Mouse (Mus musculus): ENCODE results near the gene Fastkd5. TPM values are rescaled to one million over a fixed set of nuclear protein-coding genes. Genes with fewer than 3 reads are reported as not detected.

Gene Fastkd5
- polyA plus RNA-seq, 1 experiment from 2014 or later = 21.8 TPM

GRCm38 (mm10) chr2:130628424-130628823 is 1.4 kb downstream of the Fastkd5 start:
- Histone ChIP-seq H3K27me3 (ENCODE audit: control insufficient read depth, insufficient read depth, low read length) (no peaks in the 10 kb centered on the region), H3K4me2 (ENCODE audit: low read depth) (no peak overlapping the region), H3K36me3 (ENCODE audit: control insufficient read depth, insufficient read depth, low read length) (0 out of 2 replicates have a peak, but pooled peaks cover 2% of the 10 kb centered on the region), H3K4me3 (ENCODE audit: low read depth, low read length) (no peak overlapping the region), H3K27ac (ENCODE audit: low read depth, low read length) (no peak overlapping the region), H3K9me3 (ENCODE audit: control insufficient read depth, low read length) (no peaks in the 10 kb centered on the region), H3K9ac (ENCODE audit: low read length) (no peak overlapping the region), H3K4me1 (ENCODE audit: control insufficient read depth, insufficient read depth, low read length) (peaks cover 4% of the 10 kb centered on the region; the same call in 1 of the 2 replicates)
- DNase-seq (ENCODE audit: low spot score) = no peak
- 64% methylated on average over 3 of the region's 3 CpGs for WGBS
- ATAC-seq (ENCODE audit: insufficient read depth, low FRiP score, low TSS enrichment) = no peak

GRCm38 (mm10) chr2:130618972-130619371 is 10.9 kb downstream of the Fastkd5 start:
- Histone ChIP-seq H3K36me3 (ENCODE audit: control insufficient read depth, insufficient read depth, low read length) (peaks cover 8% of the 10 kb centered on the region), H3K27ac (ENCODE audit: low read depth, low read length) (no peak overlapping the region), H3K4me3 (ENCODE audit: low read depth, low read length) (no peak overlapping the region), H3K9ac (ENCODE audit: low read length) (no peak overlapping the region), H3K4me1 (ENCODE audit: control insufficient read depth, insufficient read depth, low read length) (no peaks in the 10 kb centered on the region), H3K27me3 (ENCODE audit: control insufficient read depth, insufficient read depth, low read length) (no peaks in the 10 kb centered on the region), H3K4me2 (ENCODE audit: low read depth) (no peak overlapping the region), H3K9me3 (ENCODE audit: control insufficient read depth, low read length) (no peaks in the 10 kb centered on the region)
- no peak for DNase-seq (ENCODE audit: low spot score)
- 94% methylated on average over 7 of the region's 7 CpGs for WGBS
- ATAC-seq (ENCODE audit: insufficient read depth, low FRiP score, low TSS enrichment) = no peak

- peaks cover 8% of the 10 kb centered on the region for H3K36me3 ChIP-seq (ENCODE audit: control insufficient read depth, insufficient read depth, low read length)
- no peak for DNase-seq (ENCODE audit: low spot score)
- no peaks in the 10 kb centered on the region for H3K9me3 ChIP-seq (ENCODE audit: control insufficient read depth, low read length)
- H3K4me3 ChIP-seq (ENCODE audit: low read depth, low read length) = no peak overlapping the region
- H3K27me3 ChIP-seq (ENCODE audit: control insufficient read depth, insufficient read depth, low read length) = no peaks in the 10 kb centered on the region
- no peaks in the 10 kb centered on the region for H3K4me1 ChIP-seq (ENCODE audit: control insufficient read depth, insufficient read depth, low read length)
- no peak overlapping the region for H3K9ac ChIP-seq (ENCODE audit: low read length)
- no peak overlapping the region for H3K4me2 ChIP-seq (ENCODE audit: low read depth)
- no peak for ATAC-seq (ENCODE audit: insufficient read depth, low FRiP score, low TSS enrichment)
- 72% methylated on average over 3 of the region's 3 CpGs for WGBS
- H3K27ac ChIP-seq (ENCODE audit: low read depth, low read length) = no peak overlapping the region
Measured at GRCm38 (mm10) chr2:130613091-130613490, 16.7 kb downstream of the Fastkd5 start.

GRCm38 (mm10) chr2:130602195-130602594 is 27.6 kb downstream of the Fastkd5 start:
- Histone ChIP-seq H3K36me3 (ENCODE audit: control insufficient read depth, insufficient read depth, low read length) (peaks cover 8% of the 10 kb centered on the region), H3K4me2 (ENCODE audit: low read depth) (no peak overlapping the region), H3K9me3 (ENCODE audit: control insufficient read depth, low read length) (no peaks in the 10 kb centered on the region), H3K27me3 (ENCODE audit: control insufficient read depth, insufficient read depth, low read length) (no peaks in the 10 kb centered on the region), H3K4me1 (ENCODE audit: control insufficient read depth, insufficient read depth, low read length) (no peaks in the 10 kb centered on the region), H3K4me3 (ENCODE audit: low read depth, low read length) (no peak overlapping the region), H3K27ac (ENCODE audit: low read depth, low read length) (no peak overlapping the region), H3K9ac (ENCODE audit: low read length) (no peak overlapping the region)
- WGBS = 90% methylated on average over 4 of the region's 4 CpGs
- DNase-seq (ENCODE audit: low spot score) = no peak
- no peak for ATAC-seq (ENCODE audit: insufficient read depth, low FRiP score, low TSS enrichment)

GRCm38 (mm10) chr2:130598399-130598798 is 31.4 kb downstream of the Fastkd5 start:
- WGBS = 86% methylated on average over 3 of the region's 3 CpGs
- DNase-seq (ENCODE audit: low spot score) = no peak
- no peaks in the 10 kb centered on the region for H3K4me1 ChIP-seq (ENCODE audit: control insufficient read depth, insufficient read depth, low read length)
- H3K36me3 ChIP-seq (ENCODE audit: control insufficient read depth, insufficient read depth, low read length) = peaks cover 8% of the 10 kb centered on the region
- H3K27me3 ChIP-seq (ENCODE audit: control insufficient read depth, insufficient read depth, low read length) = no peaks in the 10 kb centered on the region
- no peak overlapping the region for H3K4me2 ChIP-seq (ENCODE audit: low read depth)
- H3K9ac ChIP-seq (ENCODE audit: low read length) = no peak overlapping the region
- no peak overlapping the region for H3K27ac ChIP-seq (ENCODE audit: low read depth, low read length)
- no peak for ATAC-seq (ENCODE audit: insufficient read depth, low FRiP score, low TSS enrichment)
- H3K4me3 ChIP-seq (ENCODE audit: low read depth, low read length) = no peak overlapping the region
- H3K9me3 ChIP-seq (ENCODE audit: control insufficient read depth, low read length) = no peaks in the 10 kb centered on the region

GRCm38 (mm10) chr2:130597601-130598010 is 32.2 kb downstream of the Fastkd5 start:
- no peak overlapping the region for H3K9ac ChIP-seq (ENCODE audit: low read length)
- H3K9me3 ChIP-seq (ENCODE audit: control insufficient read depth, low read length) = no peaks in the 10 kb centered on the region
- 20% methylated on average over 1 of the region's 1 CpGs for WGBS
- ATAC-seq (ENCODE audit: insufficient read depth, low FRiP score, low TSS enrichment) (no peak), DNase-seq (ENCODE audit: low spot score) (no peak)
- no peaks in the 10 kb centered on the region for H3K27me3 ChIP-seq (ENCODE audit: control insufficient read depth, insufficient read depth, low read length)
- H3K4me1 ChIP-seq (ENCODE audit: control insufficient read depth, insufficient read depth, low read length) = no peaks in the 10 kb centered on the region
- no peak overlapping the region for H3K27ac ChIP-seq (ENCODE audit: low read depth, low read length)
- no peak overlapping the region for H3K4me2 ChIP-seq (ENCODE audit: low read depth)
- peaks cover 8% of the 10 kb centered on the region for H3K36me3 ChIP-seq (ENCODE audit: control insufficient read depth, insufficient read depth, low read length)
- H3K4me3 ChIP-seq (ENCODE audit: low read depth, low read length) = no peak overlapping the region

- WGBS = 83% methylated on average over 1 of the region's 1 CpGs
- Histone ChIP-seq H3K36me3 (ENCODE audit: control insufficient read depth, insufficient read depth, low read length) (peaks cover 8% of the 10 kb centered on the region), H3K9ac (ENCODE audit: low read length) (no peak overlapping the region), H3K4me2 (ENCODE audit: low read depth) (no peak overlapping the region), H3K4me1 (ENCODE audit: control insufficient read depth, insufficient read depth, low read length) (no peaks in the 10 kb centered on the region), H3K27ac (ENCODE audit: low read depth, low read length) (no peak overlapping the region), H3K27me3 (ENCODE audit: control insufficient read depth, insufficient read depth, low read length) (no peaks in the 10 kb centered on the region), H3K4me3 (ENCODE audit: low read depth, low read length) (no peak overlapping the region), H3K9me3 (ENCODE audit: control insufficient read depth, low read length) (no peaks in the 10 kb centered on the region)
- ATAC-seq (ENCODE audit: insufficient read depth, low FRiP score, low TSS enrichment) (no peak), DNase-seq (ENCODE audit: low spot score) (no peak)
Measured at GRCm38 (mm10) chr2:130595596-130595995, 34.2 kb downstream of the Fastkd5 start.

GRCm38 (mm10) chr2:130591016-130591415 is 38.8 kb downstream of the Fastkd5 start:
- Histone ChIP-seq H3K4me3 (ENCODE audit: low read depth, low read length) (no peak overlapping the region), H3K27ac (ENCODE audit: low read depth, low read length) (no peak overlapping the region), H3K4me1 (ENCODE audit: control insufficient read depth, insufficient read depth, low read length) (no peaks in the 10 kb centered on the region), H3K4me2 (ENCODE audit: low read depth) (no peak overlapping the region), H3K27me3 (ENCODE audit: control insufficient read depth, insufficient read depth, low read length) (no peaks in the 10 kb centered on the region), H3K36me3 (ENCODE audit: control insufficient read depth, insufficient read depth, low read length) (peaks cover 3% of the 10 kb centered on the region), H3K9ac (ENCODE audit: low read length) (no peak overlapping the region), H3K9me3 (ENCODE audit: control insufficient read depth, low read length) (no peaks in the 10 kb centered on the region)
- ATAC-seq (ENCODE audit: insufficient read depth, low FRiP score, low TSS enrichment) (no peak), DNase-seq (ENCODE audit: low spot score) (no peak)
- WGBS = 96% methylated on average over 2 of the region's 2 CpGs

- H3K9me3 ChIP-seq (ENCODE audit: control insufficient read depth, low read length) = no peaks in the 10 kb centered on the region
- H3K27ac ChIP-seq (ENCODE audit: low read depth, low read length) = no peak overlapping the region
- no peak overlapping the region for H3K4me3 ChIP-seq (ENCODE audit: low read depth, low read length)
- ATAC-seq (ENCODE audit: insufficient read depth, low FRiP score, low TSS enrichment) (no peak), DNase-seq (ENCODE audit: low spot score) (no peak)
- H3K4me1 ChIP-seq (ENCODE audit: control insufficient read depth, insufficient read depth, low read length) = no peaks in the 10 kb centered on the region
- H3K27me3 ChIP-seq (ENCODE audit: control insufficient read depth, insufficient read depth, low read length) = no peaks in the 10 kb centered on the region
- WGBS = 97% methylated on average over 2 of the region's 2 CpGs
- H3K36me3 ChIP-seq (ENCODE audit: control insufficient read depth, insufficient read depth, low read length) = peaks cover 3% of the 10 kb centered on the region
- no peak overlapping the region for H3K9ac ChIP-seq (ENCODE audit: low read length)
- H3K4me2 ChIP-seq (ENCODE audit: low read depth) = no peak overlapping the region
Measured at GRCm38 (mm10) chr2:130589761-130590160, 40.1 kb downstream of the Fastkd5 start.

Measured in neural tube, embryonic 11.5 days (tissue).